Mouse (Mus musculus): ENCODE results near the gene Agbl4. TPM values are rescaled to one million over a fixed set of nuclear protein-coding genes. Genes with fewer than 3 reads are reported as not detected.

The Agbl4 gene
- total RNA-seq, 2 experiments from 2014 or later = 0.33 to 0.53 TPM

- no peak for DNase-seq
These were observed 1050.5 kb downstream of the Agbl4 start for GRCm38 (mm10) chr4:111447918-111448317.

- no peak for DNase-seq
These were observed 1051.1 kb downstream of the Agbl4 start for GRCm38 (mm10) chr4:111448586-111448985.

- DNase-seq = no peak
These were observed 1052.2 kb downstream of the Agbl4 start for GRCm38 (mm10) chr4:111449442-111450199.

GRCm38 (mm10) chr4:111451283-111451918, 1053.9 kb downstream of the Agbl4 start:
- DNase-seq = no peak

GRCm38 (mm10) chr4:111452192-111452591, 1054.7 kb downstream of the Agbl4 start:
- no peak for DNase-seq

- no peak for DNase-seq
These were observed 1055.8 kb downstream of the Agbl4 start for GRCm38 (mm10) chr4:111453275-111453674.

GRCm38 (mm10) chr4:111455621-111456020, 1058.2 kb downstream of the Agbl4 start:
- peak in 1 of 2 experiments; percentile 39 for DNase-seq

GRCm38 (mm10) chr4:111457568-111457967, 1060.1 kb downstream of the Agbl4 start:
- DNase-seq = no peak

- DNase-seq = no peak
These were observed 1069.9 kb downstream of the Agbl4 start for GRCm38 (mm10) chr4:111467293-111467773.

- DNase-seq = no peak
These were observed 1070.3 kb downstream of the Agbl4 start for GRCm38 (mm10) chr4:111467796-111468195.

- no peak for DNase-seq
These were observed 1072.4 kb downstream of the Agbl4 start for GRCm38 (mm10) chr4:111469847-111470246.

- DNase-seq = no peak
These were observed 1074.3 kb downstream of the Agbl4 start for GRCm38 (mm10) chr4:111471726-111472125.

GRCm38 (mm10) chr4:111472511-111472910, 1075.0 kb downstream of the Agbl4 start:
- DNase-seq = no peak

- DNase-seq = no peak
These were observed 1075.6 kb downstream of the Agbl4 start for GRCm38 (mm10) chr4:111473014-111473413.

GRCm38 (mm10) chr4:111475374-111475971, 1078.0 kb downstream of the Agbl4 start:
- DNase-seq = no peak

- DNase-seq = no peak
These were observed 1080.0 kb downstream of the Agbl4 start for GRCm38 (mm10) chr4:111477507-111477906.

- DNase-seq = no peak
These were observed 1086.0 kb downstream of the Agbl4 start for GRCm38 (mm10) chr4:111483499-111483898.

GRCm38 (mm10) chr4:111485189-111485588, 1087.7 kb downstream of the Agbl4 start:
- DNase-seq = no peak

- no peak for DNase-seq
These were observed 1088.7 kb downstream of the Agbl4 start for GRCm38 (mm10) chr4:111486187-111486586.

- no peak for DNase-seq
These were observed 1089.9 kb downstream of the Agbl4 start for GRCm38 (mm10) chr4:111487233-111487843.

GRCm38 (mm10) chr4:111493750-111494404, 1096.4 kb downstream of the Agbl4 start:
- peak; percentile 40 to 68 for DNase-seq

GRCm38 (mm10) chr4:111495949-111496348, 1098.5 kb downstream of the Agbl4 start:
- peak; percentile 80 to 84 for DNase-seq
